Mouse (Mus musculus): Measurements from ENCODE around the gene Mak. TPM values are rescaled to one million over a fixed set of nuclear protein-coding genes. Genes with fewer than 3 reads are reported as not detected.
"Not testable (repeated sequence)": the region's sequence is repeated elsewhere in the genome, so short reads cannot be mapped to it uniquely, and the experiment has no call there.

The Mak gene
- polyA plus RNA-seq, 1 experiment from 2014 or later: 2.6 TPM

- no peak for ATAC-seq
- no peaks in the 10 kb centered on the region for H3K9me3 ChIP-seq (ENCODE audit: low read length)
- no peaks in the 10 kb centered on the region for H3K4me1 ChIP-seq (ENCODE audit: insufficient read depth, low read depth, low read length)
- H3K36me3 ChIP-seq (ENCODE audit: insufficient read depth, low read length): peaks cover 51% of the 10 kb centered on the region
- H3K4me3 ChIP-seq (ENCODE audit: low read depth, low read length): no peak overlapping the region
- H3K9ac ChIP-seq (replicated peaks; ENCODE audit: low read depth): no peak overlapping the region
- TF ChIP-seq EP300 (IDR thresholded peaks at IDR 0.05): no peak
- no peak for TF ChIP-seq CTCF (IDR thresholded peaks at IDR 0.05)
- WGBS: 78% methylated on average over 8 of the region's 8 CpGs
- DNase-seq (ENCODE audit: low spot score): no peak
- H3K27ac ChIP-seq (ENCODE audit: low read length): no peak overlapping the region
- no peaks in the 10 kb centered on the region for H3K27me3 ChIP-seq (replicated peaks; ENCODE audit: insufficient read depth, low read length)
- no peak overlapping the region for H3K4me2 ChIP-seq (replicated peaks; ENCODE audit: low read depth, low read length)
These were observed 70.6 kb downstream of the Mak start for GRCm38 (mm10) chr13:41008946-41009345.

GRCm38 (mm10) chr13:41008271-41008670, 71.2 kb downstream of the Mak start:
- Histone ChIP-seq H3K9ac (replicated peaks; ENCODE audit: low read depth) (no peak overlapping the region), H3K27ac (ENCODE audit: low read length) (no peak overlapping the region), H3K36me3 (ENCODE audit: insufficient read depth, low read length) (peaks cover 51% of the 10 kb centered on the region), H3K4me1 (ENCODE audit: insufficient read depth, low read depth, low read length) (no peaks in the 10 kb centered on the region), H3K4me3 (ENCODE audit: low read depth, low read length) (no peak overlapping the region), H3K4me2 (replicated peaks; ENCODE audit: low read depth, low read length) (no peak overlapping the region), H3K9me3 (ENCODE audit: low read length) (no peaks in the 10 kb centered on the region), H3K27me3 (replicated peaks; ENCODE audit: insufficient read depth, low read length) (no peaks in the 10 kb centered on the region)
- TF ChIP-seq CTCF (IDR thresholded peaks at IDR 0.05) (no peak), EP300 (IDR thresholded peaks at IDR 0.05) (no peak)
- DNase-seq (ENCODE audit: low spot score) (no peak), ATAC-seq (no peak)
- WGBS: 93% methylated on average over 10 of the region's 10 CpGs

GRCm38 (mm10) chr13:41006244-41006643, 73.3 kb downstream of the Mak start:
- Histone ChIP-seq H3K27me3 (replicated peaks; ENCODE audit: insufficient read depth, low read length) (no peaks in the 10 kb centered on the region), H3K27ac (ENCODE audit: low read length) (no peak overlapping the region), H3K4me2 (replicated peaks; ENCODE audit: low read depth, low read length) (no peak overlapping the region), H3K9me3 (ENCODE audit: low read length) (no peaks in the 10 kb centered on the region), H3K4me3 (ENCODE audit: low read depth, low read length) (no peak overlapping the region), H3K9ac (replicated peaks; ENCODE audit: low read depth) (no peak overlapping the region), H3K36me3 (ENCODE audit: insufficient read depth, low read length) (peaks cover 36% of the 10 kb centered on the region), H3K4me1 (ENCODE audit: insufficient read depth, low read depth, low read length) (0 out of 2 replicates have a peak, but pooled peaks cover 3% of the 10 kb centered on the region)
- WGBS: 95% methylated on average over 4 of the region's 4 CpGs
- ATAC-seq (no peak), DNase-seq (ENCODE audit: low spot score) (no peak)
- TF ChIP-seq EP300 (IDR thresholded peaks at IDR 0.05): no peak
- TF ChIP-seq CTCF (IDR thresholded peaks at IDR 0.05): no peak

- peaks cover 6% of the 10 kb centered on the region; the same call in 1 of the 2 replicates for H3K36me3 ChIP-seq (ENCODE audit: insufficient read depth, low read length)
- no peaks in the 10 kb centered on the region for H3K9me3 ChIP-seq (ENCODE audit: low read length)
- 80% methylated on average over 5 of the region's 5 CpGs for WGBS
- no peak for TF ChIP-seq EP300 (IDR thresholded peaks at IDR 0.05)
- TF ChIP-seq CTCF (IDR thresholded peaks at IDR 0.05): no peak
- peak overlapping the region; percentile 81 for H3K4me2 ChIP-seq (replicated peaks; ENCODE audit: low read depth, low read length)
- no peak overlapping the region; the same call in 1 of the 2 replicates for H3K4me3 ChIP-seq (ENCODE audit: low read depth, low read length)
- DNase-seq (ENCODE audit: low spot score) (no peak), ATAC-seq (no peak)
- H3K4me1 ChIP-seq (ENCODE audit: insufficient read depth, low read depth, low read length): 0 out of 2 replicates have a peak, but pooled peaks cover 3% of the 10 kb centered on the region
- H3K9ac ChIP-seq (replicated peaks; ENCODE audit: low read depth): no peak overlapping the region
- no peaks in the 10 kb centered on the region for H3K27me3 ChIP-seq (replicated peaks; ENCODE audit: insufficient read depth, low read length)
- H3K27ac ChIP-seq (ENCODE audit: low read length): no peak overlapping the region
These were observed 77.5 kb downstream of the Mak start for GRCm38 (mm10) chr13:41002001-41002400.

GRCm38 (mm10) chr13:41000926-41001639, 78.4 kb downstream of the Mak start, which contains the start of gene Pak1ip1:
Pak1ip1 (plus strand) TSS chr13:41001023.
- Histone ChIP-seq H3K27ac (ENCODE audit: low read length) (peak within 1 kb of the TSS; percentile 99), H3K9ac (replicated peaks; ENCODE audit: low read depth) (peak within 1 kb of the TSS; percentile 86), H3K4me2 (replicated peaks; ENCODE audit: low read depth, low read length) (peak within 1 kb of the TSS; percentile 81), H3K9me3 (ENCODE audit: low read length) (no peaks in the 10 kb centered on the region), H3K4me3 (ENCODE audit: low read depth, low read length) (peak within 1 kb of the TSS; percentile 90), H3K36me3 (ENCODE audit: insufficient read depth, low read length) (peaks cover 5% of the 10 kb centered on the region; the same call in 1 of the 2 replicates), H3K4me1 (ENCODE audit: insufficient read depth, low read depth, low read length) (0 out of 2 replicates have a peak, but pooled peaks cover 3% of the 10 kb centered on the region), H3K27me3 (replicated peaks; ENCODE audit: insufficient read depth, low read length) (no peaks in the 10 kb centered on the region)
- WGBS: under 1% methylated on average over 57 of the region's 58 CpGs
- DNase-seq (ENCODE audit: low spot score): peak; percentile 97
- peak; percentile 97 for ATAC-seq
- no peak; the same call in 1 of the 2 replicates for TF ChIP-seq CTCF (IDR thresholded peaks at IDR 0.05)
- peak; percentile 94 for TF ChIP-seq EP300 (IDR thresholded peaks at IDR 0.05)

- H3K9me3 ChIP-seq (ENCODE audit: low read length): no peaks in the 10 kb centered on the region
- H3K4me3 ChIP-seq (ENCODE audit: low read depth, low read length): peak overlapping the region; percentile 90
- ATAC-seq: peak; percentile 46
- peak overlapping the region; percentile 99 for H3K27ac ChIP-seq (ENCODE audit: low read length)
- peak; percentile 45 for DNase-seq (ENCODE audit: low spot score)
- 0% methylated on average over 25 of the region's 25 CpGs for WGBS
- no peak for TF ChIP-seq EP300 (IDR thresholded peaks at IDR 0.05)
- peak; percentile 66 for TF ChIP-seq CTCF (IDR thresholded peaks at IDR 0.05)
- 0 out of 2 replicates have a peak, but pooled peaks cover 3% of the 10 kb centered on the region for H3K4me1 ChIP-seq (ENCODE audit: insufficient read depth, low read depth, low read length)
- peak overlapping the region; percentile 81 for H3K4me2 ChIP-seq (replicated peaks; ENCODE audit: low read depth, low read length)
- no peaks in the 10 kb centered on the region for H3K27me3 ChIP-seq (replicated peaks; ENCODE audit: insufficient read depth, low read length)
- no peaks in the 10 kb centered on the region for H3K36me3 ChIP-seq (ENCODE audit: insufficient read depth, low read length)
- peak overlapping the region; percentile 86 for H3K9ac ChIP-seq (replicated peaks; ENCODE audit: low read depth)
These were observed 79.2 kb downstream of the Mak start for GRCm38 (mm10) chr13:41000140-41000925.

GRCm38 (mm10) chr13:40998537-40998936, 81.0 kb downstream of the Mak start:
- ATAC-seq; DNase-seq (ENCODE audit: low spot score); H3K4me1 ChIP-seq (ENCODE audit: insufficient read depth, low read depth, low read length); H3K27ac ChIP-seq (ENCODE audit: low read length); H3K36me3 ChIP-seq (ENCODE audit: insufficient read depth, low read length); H3K9ac ChIP-seq (replicated peaks; ENCODE audit: low read depth); H3K4me2 ChIP-seq (replicated peaks; ENCODE audit: low read depth, low read length); H3K27me3 ChIP-seq (replicated peaks; ENCODE audit: insufficient read depth, low read length); H3K4me3 ChIP-seq (ENCODE audit: low read depth, low read length); H3K9me3 ChIP-seq (ENCODE audit: low read length): not testable (repeated sequence)
- WGBS: 86% methylated on average over 5 of the region's 5 CpGs
